Mouse (Mus musculus): ENCODE measurements around the gene Csrp3. TPM values are rescaled to one million over a fixed set of nuclear protein-coding genes. Genes with fewer than 3 reads are reported as not detected.

Gene Csrp3
- total and polyA plus RNA-seq, 3 experiments = 781 to 2,301 (median 1,931) TPM

DNA sequence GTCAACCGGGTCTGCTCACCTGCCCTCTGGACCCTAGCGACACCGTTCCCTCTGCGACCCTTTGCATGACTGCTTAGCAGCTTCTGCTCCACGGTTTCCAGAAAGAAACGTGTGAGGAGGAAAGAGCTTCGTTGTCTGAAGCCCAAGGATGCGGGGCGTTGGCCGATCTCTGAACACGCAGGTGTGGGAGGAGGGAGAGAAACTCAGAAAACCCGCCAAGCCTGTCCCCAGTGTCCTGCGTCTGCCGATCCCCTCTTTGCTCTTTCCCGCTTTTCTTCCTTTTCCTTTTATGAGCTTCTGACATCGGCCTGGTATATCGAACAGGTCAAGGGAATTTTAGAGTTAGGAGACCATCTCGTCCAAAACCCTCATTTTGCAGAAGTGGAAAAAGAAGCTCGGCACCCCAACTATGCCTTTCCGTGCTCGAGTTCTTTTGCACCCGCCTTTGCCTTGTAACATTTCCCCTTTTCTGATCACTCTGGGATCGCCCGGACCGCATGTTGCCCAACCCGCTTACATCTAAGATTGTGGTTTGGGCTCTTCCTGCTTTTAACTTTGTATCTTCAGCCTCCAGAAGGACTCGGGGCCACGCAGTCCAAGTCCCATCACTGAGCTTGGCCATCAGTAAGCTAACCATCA is 34.3 kb upstream of the Csrp3 start:
- no peak overlapping the region for H3K27ac ChIP-seq
- TF ChIP-seq EP300 (IDR thresholded peaks at IDR 0.05; ENCODE audit: insufficient read depth, low read depth, low read length) = no peak
- no peak for TF ChIP-seq CTCF (IDR thresholded peaks at IDR 0.05)
- TF ChIP-seq POLR2A (IDR thresholded peaks at IDR 0.05; ENCODE audit: insufficient read depth, low read depth, low read length) = no peak
- 5% methylated on average over 28 of the region's 28 CpGs for WGBS
- H3K4me3 ChIP-seq = peak overlapping the region; percentile 80
- peak; percentile 36 to 53 for DNase-seq
- H3K27me3 ChIP-seq (ENCODE audit: control insufficient read depth, insufficient read depth, low read length) = no peaks in the 10 kb centered on the region; the same call in 1 of the 2 replicates
- H3K36me3 ChIP-seq (ENCODE audit: control insufficient read depth, insufficient read depth, low read length) = no peaks in the 10 kb centered on the region
- intact Hi-C loops (cut with DNase I) = loop anchor here (5.0 kb wide), 1 partner anchor 130 kb away; no protein-coding TSS in a partner anchor
- H3K9ac ChIP-seq (ENCODE audit: low read depth, low read length) = no peak overlapping the region
- no peaks in the 10 kb centered on the region for H3K79me2 ChIP-seq (replicated peaks; ENCODE audit: control insufficient read depth, insufficient read depth, low read length)
- peaks cover 1% of the 10 kb centered on the region; the same call in 1 of the 2 replicates for H3K4me1 ChIP-seq (ENCODE audit: control insufficient read depth, insufficient read depth, low read length)

DNA sequence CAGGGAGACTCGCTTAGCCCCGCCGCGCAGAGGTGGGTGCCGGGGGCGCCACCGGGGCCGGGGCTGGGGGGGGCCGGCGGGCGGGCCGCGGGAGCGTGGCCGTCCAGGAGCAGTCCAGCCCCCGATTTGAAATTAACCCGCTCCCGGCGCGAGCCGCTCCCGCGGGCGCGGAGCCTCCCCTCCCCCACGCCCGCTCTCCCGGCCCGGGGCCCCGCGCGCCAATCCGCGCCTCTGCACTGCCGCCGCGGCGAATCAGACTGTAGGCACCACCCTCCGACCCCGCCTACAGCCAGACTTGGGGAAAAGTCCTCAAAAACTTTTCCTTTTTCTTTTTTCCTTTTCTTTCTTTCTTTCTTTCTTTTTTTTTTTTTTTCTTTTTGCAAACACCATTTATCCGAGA is 33.7 kb upstream of the Csrp3 start, which contains the start of gene E2f8:
TSS of gene E2f8 (minus strand) at position 111 of the 400 bp plus-strand sequence.
- Histone ChIP-seq H3K27ac (no peak within 1 kb of the TSS), H3K9ac (ENCODE audit: low read depth, low read length) (peak within 1 kb of the TSS; percentile 39), H3K4me3 (peak within 1 kb of the TSS; percentile 80), H3K4me1 (ENCODE audit: control insufficient read depth, insufficient read depth, low read length) (peaks cover 1% of the 10 kb centered on the region; the same call in 1 of the 2 replicates), H3K79me2 (replicated peaks; ENCODE audit: control insufficient read depth, insufficient read depth, low read length) (no peaks in the 10 kb centered on the region), H3K36me3 (ENCODE audit: control insufficient read depth, insufficient read depth, low read length) (no peaks in the 10 kb centered on the region), H3K27me3 (ENCODE audit: control insufficient read depth, insufficient read depth, low read length) (no peaks in the 10 kb centered on the region; the same call in 1 of the 2 replicates)
- WGBS = under 1% methylated on average over 34 of the region's 41 CpGs
- DNase-seq = peak; percentile 77 to 80
- intact Hi-C loops (cut with DNase I) = loop anchor here (5.0 kb wide), 1 partner anchor 129 kb away; no protein-coding TSS in a partner anchor
- TF ChIP-seq EP300 (IDR thresholded peaks at IDR 0.05; ENCODE audit: insufficient read depth, low read depth, low read length) (no peak), CTCF (IDR thresholded peaks at IDR 0.05) (no peak), POLR2A (IDR thresholded peaks at IDR 0.05; ENCODE audit: insufficient read depth, low read depth, low read length) (no peak)

GRCm38 (mm10) chr7:48880591-48881481 is 33.0 kb upstream of the Csrp3 start:
- Histone ChIP-seq H3K4me3 (peak overlapping the region; percentile 80), H3K27ac (no peak overlapping the region), H3K36me3 (ENCODE audit: control insufficient read depth, insufficient read depth, low read length) (no peaks in the 10 kb centered on the region), H3K9ac (ENCODE audit: low read depth, low read length) (peak overlapping the region; percentile 39), H3K79me2 (replicated peaks; ENCODE audit: control insufficient read depth, insufficient read depth, low read length) (no peaks in the 10 kb centered on the region), H3K4me1 (ENCODE audit: control insufficient read depth, insufficient read depth, low read length) (peaks cover 1% of the 10 kb centered on the region; the same call in 1 of the 2 replicates), H3K27me3 (ENCODE audit: control insufficient read depth, insufficient read depth, low read length) (no peaks in the 10 kb centered on the region; the same call in 1 of the 2 replicates)
- intact Hi-C loops (cut with DNase I) = loop anchor here (5.0 kb wide), 1 partner anchor 129 kb away; no protein-coding TSS in a partner anchor
- no peak for TF ChIP-seq POLR2A (IDR thresholded peaks at IDR 0.05; ENCODE audit: insufficient read depth, low read depth, low read length)
- TF ChIP-seq EP300 (IDR thresholded peaks at IDR 0.05; ENCODE audit: insufficient read depth, low read depth, low read length) = no peak
- no peak for TF ChIP-seq CTCF (IDR thresholded peaks at IDR 0.05)
- WGBS = under 1% methylated on average over 77 of the region's 77 CpGs
- DNase-seq = peak; percentile 94 to 96

DNA sequence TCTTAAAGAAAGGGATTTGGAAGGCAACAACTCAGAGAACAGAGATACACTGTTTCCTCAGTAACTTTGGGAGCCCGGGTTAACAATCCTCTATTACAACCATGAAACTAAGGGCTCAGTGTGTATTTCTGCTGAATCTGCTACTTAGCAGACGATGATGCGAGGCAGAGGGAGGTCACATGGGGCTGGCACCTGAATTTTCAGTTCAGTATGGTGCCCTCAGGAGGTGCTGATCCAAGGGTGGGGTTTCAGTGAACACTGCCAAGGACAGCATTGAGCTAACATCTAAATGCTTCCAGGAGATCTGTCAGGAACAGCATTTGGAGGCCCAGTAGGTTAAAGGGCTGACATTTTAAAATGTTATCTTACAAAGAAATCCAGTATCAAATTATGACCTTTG is 31.7 kb upstream of the Csrp3 start:
- WGBS = 79% methylated on average over 3 of the region's 3 CpGs
- Histone ChIP-seq H3K36me3 (ENCODE audit: control insufficient read depth, insufficient read depth, low read length) (no peaks in the 10 kb centered on the region), H3K27ac (no peak overlapping the region), H3K79me2 (replicated peaks; ENCODE audit: control insufficient read depth, insufficient read depth, low read length) (no peaks in the 10 kb centered on the region), H3K9ac (ENCODE audit: low read depth, low read length) (no peak overlapping the region), H3K4me3 (no peak overlapping the region), H3K4me1 (ENCODE audit: control insufficient read depth, insufficient read depth, low read length) (peaks cover 1% of the 10 kb centered on the region; the same call in 1 of the 2 replicates), H3K27me3 (ENCODE audit: control insufficient read depth, insufficient read depth, low read length) (no peaks in the 10 kb centered on the region; the same call in 1 of the 2 replicates)
- intact Hi-C loops (cut with DNase I) = loop anchor here (5.0 kb wide), 1 partner anchor 47 kb away; no protein-coding TSS in a partner anchor
- TF ChIP-seq POLR2A (IDR thresholded peaks at IDR 0.05; ENCODE audit: insufficient read depth, low read depth, low read length) (no peak), EP300 (IDR thresholded peaks at IDR 0.05; ENCODE audit: insufficient read depth, low read depth, low read length) (no peak), CTCF (IDR thresholded peaks at IDR 0.05) (no peak)
- no peak for DNase-seq

DNA sequence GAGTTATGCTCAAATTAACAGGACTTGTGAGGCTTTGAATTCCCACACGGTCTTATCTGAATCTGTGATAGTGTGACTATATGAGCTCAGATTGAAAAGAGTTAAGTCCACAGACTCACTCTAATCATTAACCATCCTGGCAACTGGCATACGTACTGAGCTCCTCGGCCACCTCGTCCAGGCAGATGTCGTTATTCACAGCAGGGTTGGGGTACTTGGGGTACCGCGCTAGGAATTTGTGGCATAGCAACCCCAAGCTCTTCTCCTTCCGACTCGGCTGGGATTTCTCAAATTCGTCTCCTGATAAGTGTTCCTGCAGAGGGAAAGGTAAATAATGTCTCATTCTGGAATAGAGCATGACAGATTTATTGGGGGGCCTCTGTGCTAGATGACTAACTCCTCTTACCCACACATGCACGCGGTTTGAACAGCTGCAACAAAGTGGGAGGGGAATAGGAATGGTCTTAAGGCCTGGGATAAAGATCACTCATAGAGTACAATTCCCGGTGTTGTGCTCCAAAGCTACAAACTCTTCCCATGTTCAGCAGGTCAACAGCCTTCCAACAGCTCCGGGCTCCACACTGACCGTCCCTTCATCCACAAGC is 30.1 kb upstream of the Csrp3 start:
- 88% methylated on average over 15 of the region's 15 CpGs for WGBS
- H3K27ac ChIP-seq = no peak overlapping the region

More for the DNA sequence above, 30.1 kb upstream of the Csrp3 start:
- no peaks in the 10 kb centered on the region; the same call in 1 of the 2 replicates for H3K27me3 ChIP-seq (ENCODE audit: control insufficient read depth, insufficient read depth, low read length)
- intact Hi-C loops (cut with DNase I) = loop anchor here (5.0 kb wide), 1 partner anchor 46 kb away; no protein-coding TSS in a partner anchor
- TF ChIP-seq CTCF (IDR thresholded peaks at IDR 0.05) (no peak), POLR2A (IDR thresholded peaks at IDR 0.05; ENCODE audit: insufficient read depth, low read depth, low read length) (no peak), EP300 (IDR thresholded peaks at IDR 0.05; ENCODE audit: insufficient read depth, low read depth, low read length) (no peak)
- H3K4me1 ChIP-seq (ENCODE audit: control insufficient read depth, insufficient read depth, low read length) = peaks cover 1% of the 10 kb centered on the region; the same call in 1 of the 2 replicates
- no peak overlapping the region for H3K9ac ChIP-seq (ENCODE audit: low read depth, low read length)
- H3K36me3 ChIP-seq (ENCODE audit: control insufficient read depth, insufficient read depth, low read length) = no peaks in the 10 kb centered on the region
- DNase-seq = no peak
- no peak overlapping the region for H3K4me3 ChIP-seq
- H3K79me2 ChIP-seq (replicated peaks; ENCODE audit: control insufficient read depth, insufficient read depth, low read length) = no peaks in the 10 kb centered on the region

All from heart, adult 2 months (tissue).